Mouse (Mus musculus): ENCODE measurements around the gene Meis2. TPM values are rescaled to one million over a fixed set of nuclear protein-coding genes. Genes with fewer than 3 reads are reported as not detected.

Meis2 gene
- total RNA-seq, 1 experiment: 12.4 TPM

DNA sequence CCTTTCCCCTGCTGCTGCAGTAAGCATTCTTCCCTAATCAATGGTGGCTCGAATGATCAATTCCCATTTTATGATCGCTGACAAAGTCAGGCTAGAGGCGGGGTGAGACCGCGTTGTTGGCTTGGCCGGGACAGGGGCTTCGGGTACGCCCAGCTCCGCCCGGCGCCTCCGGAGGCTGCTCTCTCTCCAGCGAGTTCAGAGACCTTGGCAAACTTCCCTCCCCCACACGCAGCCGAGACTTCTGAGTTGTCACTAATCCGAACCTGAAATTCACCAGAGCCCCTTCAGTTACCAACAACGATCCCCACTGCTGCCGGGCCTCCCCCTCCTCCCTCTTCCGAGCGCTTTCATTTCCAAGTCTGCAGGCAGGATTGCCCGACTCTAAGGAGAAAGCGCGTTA, 10.3 kb upstream of the Meis2 start:
- Histone ChIP-seq H3K4me3 (ENCODE audit: insufficient read depth in 1 of 2, low read depth in 1 of 2, low read length in 2 of 2, poor library complexity in 1 of 2, severe bottlenecking in 1 of 2) (peak overlapping the region; percentile 17 to 38; a peak in 3 of 4 replicates), H3K27ac (ENCODE audit: insufficient read depth, low read depth, low read length, poor library complexity, severe bottlenecking) (no peak overlapping the region), H3K4me1 (ENCODE audit: control insufficient read depth in 2 of 2, insufficient read depth in 2 of 2, low read length in 2 of 2, poor library complexity in 1 of 2) (0 out of 4 replicates have a peak, but pooled peaks cover 0 to 2% of the 10 kb centered on the region in 2 experiments), H3K9me3 (ENCODE audit: control insufficient read depth, insufficient read depth, low read depth, low read length) (no peaks in the 10 kb centered on the region), H3K9ac (ENCODE audit: insufficient read depth, low read depth, low read length, poor library complexity, severe bottlenecking) (no peak overlapping the region), H3K36me3 (ENCODE audit: control insufficient read depth, insufficient read depth, low read length, poor library complexity, severe bottlenecking) (no peaks in the 10 kb centered on the region)
- no peak for TF ChIP-seq ZC3H11A (IDR thresholded peaks at IDR 0.05; ENCODE audit: borderline replicate concordance, low read depth, low read length)
- TF ChIP-seq HCFC1 (IDR thresholded peaks at IDR 0.05; ENCODE audit: borderline replicate concordance, insufficient read depth, low read length): no peak
- no peak for TF ChIP-seq MAFK (IDR thresholded peaks at IDR 0.05; ENCODE audit: insufficient read depth, low read depth, low read length)
- TF ChIP-seq ZNF384 (IDR thresholded peaks at IDR 0.05; ENCODE audit: low read depth, low read length): no peak
- no peak for TF ChIP-seq CHD2 (IDR thresholded peaks at IDR 0.05; ENCODE audit: low read depth, low read length)
- in situ Hi-C loops (cut with MboI; ENCODE audit: low sequenced_read_pairs in 2 of 2, unreplicated experiment in 2 of 2): loop anchor here in 1 of 2 experiments (25.0 kb wide), 1 partner anchor 964 kb away; no protein-coding TSS in a partner anchor
- DNase-seq (ENCODE audit: low read depth, low spot score): no peak

DNA sequence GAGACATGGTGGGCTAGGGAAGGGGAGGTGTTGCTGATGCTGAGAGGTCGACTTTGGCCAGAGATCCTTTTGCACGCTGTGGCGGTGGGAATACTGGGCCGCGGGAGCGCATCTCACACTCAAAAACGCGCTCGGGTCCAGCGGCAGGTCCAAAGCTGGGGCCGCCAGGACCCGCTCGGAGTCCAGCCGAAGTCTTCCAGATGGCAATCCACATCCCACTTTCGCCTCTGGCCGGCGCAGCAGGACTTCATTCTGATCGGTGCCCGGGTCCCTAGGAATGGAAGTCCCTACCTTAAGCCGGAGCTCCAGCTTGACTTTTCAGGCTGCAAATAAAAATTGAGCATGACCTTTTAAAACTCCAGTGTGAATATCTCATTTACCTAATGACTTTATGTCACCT, 9.8 kb upstream of the Meis2 start:
- in situ Hi-C loops (cut with MboI; ENCODE audit: low sequenced_read_pairs in 2 of 2, unreplicated experiment in 2 of 2): loop anchor here in 1 of 2 experiments (25.0 kb wide), 1 partner anchor 963 kb away; no protein-coding TSS in a partner anchor
- no peak for DNase-seq (ENCODE audit: low read depth, low spot score)
- Histone ChIP-seq H3K27ac (ENCODE audit: insufficient read depth, low read depth, low read length, poor library complexity, severe bottlenecking) (no peak overlapping the region), H3K9me3 (ENCODE audit: control insufficient read depth, insufficient read depth, low read depth, low read length) (no peaks in the 10 kb centered on the region), H3K4me1 (ENCODE audit: control insufficient read depth in 2 of 2, insufficient read depth in 2 of 2, low read length in 2 of 2, poor library complexity in 1 of 2) (0 out of 4 replicates have a peak, but pooled peaks cover 0 to 2% of the 10 kb centered on the region in 2 experiments), H3K9ac (ENCODE audit: insufficient read depth, low read depth, low read length, poor library complexity, severe bottlenecking) (no peak overlapping the region), H3K4me3 (ENCODE audit: insufficient read depth in 1 of 2, low read depth in 1 of 2, low read length in 2 of 2, poor library complexity in 1 of 2, severe bottlenecking in 1 of 2) (peak overlapping the region; percentile 17 to 38; a peak in 3 of 4 replicates), H3K36me3 (ENCODE audit: control insufficient read depth, insufficient read depth, low read length, poor library complexity, severe bottlenecking) (no peaks in the 10 kb centered on the region)
- TF ChIP-seq MAFK (IDR thresholded peaks at IDR 0.05; ENCODE audit: insufficient read depth, low read depth, low read length) (no peak), ZNF384 (IDR thresholded peaks at IDR 0.05; ENCODE audit: low read depth, low read length) (no peak), CHD2 (IDR thresholded peaks at IDR 0.05; ENCODE audit: low read depth, low read length) (no peak), ZC3H11A (IDR thresholded peaks at IDR 0.05; ENCODE audit: borderline replicate concordance, low read depth, low read length) (no peak), HCFC1 (IDR thresholded peaks at IDR 0.05; ENCODE audit: borderline replicate concordance, insufficient read depth, low read length) (no peak)

DNA sequence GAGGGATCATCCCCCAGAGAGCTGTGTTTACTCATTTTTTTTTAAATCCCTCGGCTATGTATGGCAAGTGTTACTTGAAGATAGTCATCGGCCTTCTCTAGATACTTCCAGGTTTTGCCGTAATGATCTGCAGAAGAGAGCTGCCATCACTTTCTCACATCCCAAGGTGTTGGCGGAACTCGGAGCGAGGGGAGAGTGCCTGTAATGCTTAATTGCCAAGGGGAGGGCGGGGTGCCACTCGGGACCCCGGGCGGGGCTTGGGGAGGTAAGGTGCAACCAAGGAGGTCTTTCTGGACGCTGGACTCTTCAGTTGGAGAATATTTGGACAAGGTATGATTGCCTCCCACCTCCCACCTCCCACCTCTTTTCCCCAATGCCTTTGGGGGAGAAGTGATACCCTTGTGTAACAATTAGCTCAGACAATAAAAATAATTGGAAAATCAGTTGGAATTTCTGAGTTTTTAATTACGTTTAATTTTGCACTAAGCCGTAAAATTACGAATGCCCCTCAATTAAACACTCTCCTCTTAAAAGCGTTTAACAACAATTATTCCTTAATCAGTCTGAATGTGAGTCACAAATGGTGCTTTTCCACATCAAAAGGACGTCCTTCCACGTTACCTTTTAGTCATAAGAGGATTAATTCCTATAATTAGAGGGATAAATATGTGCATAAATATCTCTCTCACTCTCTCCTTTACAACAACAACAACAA, 9.2 kb upstream of the Meis2 start:
- DNase-seq (ENCODE audit: low read depth, low spot score): no peak
- 0 out of 4 replicates have a peak, but pooled peaks cover 0 to 2% of the 10 kb centered on the region in 2 experiments for H3K4me1 ChIP-seq (ENCODE audit: control insufficient read depth in 2 of 2, insufficient read depth in 2 of 2, low read length in 2 of 2, poor library complexity in 1 of 2)
- no peaks in the 10 kb centered on the region for H3K9me3 ChIP-seq (ENCODE audit: control insufficient read depth, insufficient read depth, low read depth, low read length)
- H3K4me3 ChIP-seq (ENCODE audit: insufficient read depth in 1 of 2, low read depth in 1 of 2, low read length in 2 of 2, poor library complexity in 1 of 2, severe bottlenecking in 1 of 2): no peak overlapping the region
- H3K27ac ChIP-seq (ENCODE audit: insufficient read depth, low read depth, low read length, poor library complexity, severe bottlenecking): no peak overlapping the region
- no peak overlapping the region for H3K9ac ChIP-seq (ENCODE audit: insufficient read depth, low read depth, low read length, poor library complexity, severe bottlenecking)
- no peaks in the 10 kb centered on the region for H3K36me3 ChIP-seq (ENCODE audit: control insufficient read depth, insufficient read depth, low read length, poor library complexity, severe bottlenecking)
- in situ Hi-C loops (cut with MboI; ENCODE audit: low sequenced_read_pairs in 2 of 2, unreplicated experiment in 2 of 2): loop anchor here in 1 of 2 experiments (25.0 kb wide), 2 partner anchors 488 to 963 kb away; partner anchors contain the start of gene BC052040
- TF ChIP-seq MAFK (IDR thresholded peaks at IDR 0.05; ENCODE audit: insufficient read depth, low read depth, low read length) (no peak), ZC3H11A (IDR thresholded peaks at IDR 0.05; ENCODE audit: borderline replicate concordance, low read depth, low read length) (no peak), CHD2 (IDR thresholded peaks at IDR 0.05; ENCODE audit: low read depth, low read length) (no peak), ZNF384 (IDR thresholded peaks at IDR 0.05; ENCODE audit: low read depth, low read length) (no peak), HCFC1 (IDR thresholded peaks at IDR 0.05; ENCODE audit: borderline replicate concordance, insufficient read depth, low read length) (no peak)

DNA sequence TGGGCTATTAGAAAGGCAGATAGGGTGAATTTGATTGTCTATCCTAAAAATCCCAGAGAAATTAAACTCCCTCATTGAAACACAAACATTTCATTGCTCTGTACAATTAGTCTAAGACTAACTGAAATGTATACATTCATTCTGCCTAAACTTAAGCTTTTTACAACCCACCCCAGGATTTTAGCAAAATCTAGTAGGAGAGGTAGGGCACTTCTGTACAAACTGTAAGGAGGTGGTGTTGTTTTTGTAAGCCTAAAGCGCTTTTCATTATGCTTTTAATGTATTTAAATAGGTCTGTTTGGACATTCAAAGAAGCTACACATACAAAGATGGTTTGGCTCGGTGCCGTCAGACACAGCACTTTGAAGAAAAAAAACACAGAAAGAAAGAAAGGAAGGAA, 8.4 kb upstream of the Meis2 start:
- Histone ChIP-seq H3K4me3 (ENCODE audit: insufficient read depth in 1 of 2, low read depth in 1 of 2, low read length in 2 of 2, poor library complexity in 1 of 2, severe bottlenecking in 1 of 2) (no peak overlapping the region), H3K9ac (ENCODE audit: insufficient read depth, low read depth, low read length, poor library complexity, severe bottlenecking) (no peak overlapping the region), H3K36me3 (ENCODE audit: control insufficient read depth, insufficient read depth, low read length, poor library complexity, severe bottlenecking) (no peaks in the 10 kb centered on the region), H3K4me1 (ENCODE audit: control insufficient read depth in 2 of 2, insufficient read depth in 2 of 2, low read length in 2 of 2, poor library complexity in 1 of 2) (0 out of 4 replicates have a peak, but pooled peaks cover 0 to 2% of the 10 kb centered on the region in 2 experiments), H3K9me3 (ENCODE audit: control insufficient read depth, insufficient read depth, low read depth, low read length) (no peaks in the 10 kb centered on the region), H3K27ac (ENCODE audit: insufficient read depth, low read depth, low read length, poor library complexity, severe bottlenecking) (no peak overlapping the region)
- in situ Hi-C loops (cut with MboI; ENCODE audit: low sequenced_read_pairs in 2 of 2, unreplicated experiment in 2 of 2): loop anchor here in 1 of 2 experiments (25.0 kb wide), 1 partner anchor 487 kb away; the partner anchor contains the start of gene BC052040
- TF ChIP-seq MAFK (IDR thresholded peaks at IDR 0.05; ENCODE audit: insufficient read depth, low read depth, low read length) (no peak), ZC3H11A (IDR thresholded peaks at IDR 0.05; ENCODE audit: borderline replicate concordance, low read depth, low read length) (no peak), HCFC1 (IDR thresholded peaks at IDR 0.05; ENCODE audit: borderline replicate concordance, insufficient read depth, low read length) (no peak), CHD2 (IDR thresholded peaks at IDR 0.05; ENCODE audit: low read depth, low read length) (no peak), ZNF384 (IDR thresholded peaks at IDR 0.05; ENCODE audit: low read depth, low read length) (no peak)
- DNase-seq (ENCODE audit: low read depth, low spot score): no peak

All from ES-E14 (cell line).